Mouse (Mus musculus) lung, postnatal 0 days (tissue): ENCODE measurements around the gene Hccs.
"Not testable (repeated sequence)": the region's sequence is repeated elsewhere in the genome, so short reads cannot be mapped to it uniquely, and the experiment has no call there.

Source experiments
- CTCF ChIP-seq: IDR thresholded peaks from 2 replicates; pipeline ENCODE4 v1.5.1; 2016; ENCODE audit warnings: antibody characterized with exemption, mild to moderate bottlenecking
- EP300 ChIP-seq: IDR thresholded peaks from 2 replicates; pipeline ENCODE4 v1.6.1; 2016; ENCODE audit warnings: antibody characterized with exemption, mild to moderate bottlenecking, control low read depth

- TF ChIP-seq CTCF, EP300: not testable (repeated sequence)
Measured at GRCm38 (mm10) chrX:169320668-169321005, 465 bp upstream of the Hccs start.
